Mouse (Mus musculus) brain, embryonic 14.5 days (tissue): ENCODE measurements around the gene Cyp1a2.

ENCODE experiments used
- CTCF ChIP-seq: fragments of 200-500 bp; IDR thresholded peaks from 2 replicates; pipeline ENCODE4 v1.5.1; 2012; ENCODE audit warnings: inconsistent platforms, mild to moderate bottlenecking, moderate library complexity, borderline replicate concordance; ENCODE audit not compliant: insufficient read depth, insufficient read length; ENCODE audit errors: extremely low read depth
- POLR2A ChIP-seq: fragments of 200-500 bp; IDR thresholded peaks from 2 replicates; pipeline ENCODE4 v1.6.1; 2012; ENCODE audit warnings: mild to moderate bottlenecking, inconsistent platforms, borderline replicate concordance; ENCODE audit not compliant: poor library complexity, insufficient read depth, insufficient read length, severe bottlenecking; ENCODE audit errors: extremely low read depth

DNA sequence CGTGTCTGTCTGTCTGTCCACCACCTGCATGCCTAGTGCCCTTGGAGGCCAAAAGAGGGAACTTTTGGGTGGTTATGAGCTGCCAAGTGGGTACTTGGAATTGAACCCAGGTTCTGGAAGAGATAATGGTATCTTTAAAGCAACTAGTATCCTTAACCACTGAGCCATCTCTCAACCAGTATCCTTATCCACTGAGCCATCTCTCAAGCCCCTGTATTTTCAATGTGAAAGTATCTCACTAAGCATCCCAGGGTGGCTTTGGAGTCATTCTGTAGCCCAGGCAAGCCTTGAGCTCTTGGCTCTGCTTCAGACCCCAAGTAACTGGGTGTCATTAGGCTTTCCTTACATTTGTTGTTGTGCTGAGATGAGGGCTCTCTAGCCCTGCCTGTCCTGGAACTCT lies 28.5 kb downstream of the Cyp1a2 start:
- TF ChIP-seq POLR2A (no peak), CTCF (no peak)
